Mouse (Mus musculus): ENCODE measurements around the gene Grid1. TPM values are rescaled to one million over a fixed set of nuclear protein-coding genes. Genes with fewer than 3 reads are reported as not detected.

Grid1 gene
- polyA plus RNA-seq, 1 experiment from 2014 or later: 0.02 TPM

- H3K9me3 ChIP-seq (replicated peaks; ENCODE audit: control insufficient read depth, low read length): no peaks in the 10 kb centered on the region
- no peak overlapping the region for H3K4me3 ChIP-seq (ENCODE audit: low read depth, low read length)
- no peaks in the 10 kb centered on the region for H3K36me3 ChIP-seq (ENCODE audit: control insufficient read depth, insufficient read depth)
- H3K9ac ChIP-seq (ENCODE audit: low read depth, low read length): no peak overlapping the region
- ATAC-seq (ENCODE audit: low read depth): no peak
- no peaks in the 10 kb centered on the region for H3K27me3 ChIP-seq (ENCODE audit: control insufficient read depth, insufficient read depth, low read depth, low read length)
- no peaks in the 10 kb centered on the region for H3K4me1 ChIP-seq (ENCODE audit: control insufficient read depth, low read depth, low read length)
- WGBS (ENCODE audit: insufficient replicate concordance): 72% methylated on average over 5 of the region's 5 CpGs
- H3K27ac ChIP-seq (ENCODE audit: low read length): no peak overlapping the region
- no peak overlapping the region for H3K4me2 ChIP-seq (ENCODE audit: low read depth, low read length)
These were observed 27.7 kb downstream of the Grid1 start for GRCm38 (mm10) chr14:34847625-34848024.

GRCm38 (mm10) chr14:34860891-34861780 lies 41.2 kb downstream of the Grid1 start:
- H3K27me3 ChIP-seq (ENCODE audit: control insufficient read depth, insufficient read depth, low read depth, low read length): no peaks in the 10 kb centered on the region
- H3K4me1 ChIP-seq (ENCODE audit: control insufficient read depth, low read depth, low read length): no peaks in the 10 kb centered on the region
- no peak overlapping the region for H3K4me2 ChIP-seq (ENCODE audit: low read depth, low read length)
- no peak overlapping the region for H3K4me3 ChIP-seq (ENCODE audit: low read depth, low read length)
- no peak overlapping the region for H3K27ac ChIP-seq (ENCODE audit: low read length)
- no peak overlapping the region for H3K9ac ChIP-seq (ENCODE audit: low read depth, low read length)
- no peaks in the 10 kb centered on the region for H3K9me3 ChIP-seq (replicated peaks; ENCODE audit: control insufficient read depth, low read length)
- no peaks in the 10 kb centered on the region for H3K36me3 ChIP-seq (ENCODE audit: control insufficient read depth, insufficient read depth)
- ATAC-seq (ENCODE audit: low read depth): no peak
- WGBS (ENCODE audit: insufficient replicate concordance): 57% methylated on average over 9 of the region's 9 CpGs

- Histone ChIP-seq H3K27ac (ENCODE audit: low read length) (no peak overlapping the region), H3K27me3 (ENCODE audit: control insufficient read depth, insufficient read depth, low read depth, low read length) (no peaks in the 10 kb centered on the region), H3K36me3 (ENCODE audit: control insufficient read depth, insufficient read depth) (no peaks in the 10 kb centered on the region), H3K4me3 (ENCODE audit: low read depth, low read length) (no peak overlapping the region), H3K9ac (ENCODE audit: low read depth, low read length) (no peak overlapping the region), H3K4me1 (ENCODE audit: control insufficient read depth, low read depth, low read length) (no peaks in the 10 kb centered on the region), H3K4me2 (ENCODE audit: low read depth, low read length) (no peak overlapping the region), H3K9me3 (replicated peaks; ENCODE audit: control insufficient read depth, low read length) (no peaks in the 10 kb centered on the region)
- no peak for ATAC-seq (ENCODE audit: low read depth)
- 10% methylated on average over 5 of the region's 5 CpGs for WGBS (ENCODE audit: insufficient replicate concordance)
These were observed 47.4 kb downstream of the Grid1 start for GRCm38 (mm10) chr14:34867266-34867665.

- Histone ChIP-seq H3K4me3 (ENCODE audit: low read depth, low read length) (no peak overlapping the region), H3K4me2 (ENCODE audit: low read depth, low read length) (no peak overlapping the region), H3K4me1 (ENCODE audit: control insufficient read depth, low read depth, low read length) (no peaks in the 10 kb centered on the region), H3K9me3 (replicated peaks; ENCODE audit: control insufficient read depth, low read length) (no peaks in the 10 kb centered on the region), H3K36me3 (ENCODE audit: control insufficient read depth, insufficient read depth) (no peaks in the 10 kb centered on the region), H3K9ac (ENCODE audit: low read depth, low read length) (no peak overlapping the region), H3K27ac (ENCODE audit: low read length) (no peak overlapping the region), H3K27me3 (ENCODE audit: control insufficient read depth, insufficient read depth, low read depth, low read length) (no peaks in the 10 kb centered on the region)
- ATAC-seq (ENCODE audit: low read depth): no peak
- WGBS (ENCODE audit: insufficient replicate concordance): 61% methylated on average over 6 of the region's 6 CpGs
These were observed 48.8 kb downstream of the Grid1 start for GRCm38 (mm10) chr14:34868513-34869260.

- H3K36me3 ChIP-seq (ENCODE audit: control insufficient read depth, insufficient read depth): no peaks in the 10 kb centered on the region
- H3K4me1 ChIP-seq (ENCODE audit: control insufficient read depth, low read depth, low read length): no peaks in the 10 kb centered on the region
- H3K9ac ChIP-seq (ENCODE audit: low read depth, low read length): no peak overlapping the region
- 35% methylated on average over 6 of the region's 6 CpGs for WGBS (ENCODE audit: insufficient replicate concordance)
- no peaks in the 10 kb centered on the region for H3K9me3 ChIP-seq (replicated peaks; ENCODE audit: control insufficient read depth, low read length)
- no peak overlapping the region for H3K27ac ChIP-seq (ENCODE audit: low read length)
- no peaks in the 10 kb centered on the region for H3K27me3 ChIP-seq (ENCODE audit: control insufficient read depth, insufficient read depth, low read depth, low read length)
- no peak overlapping the region for H3K4me2 ChIP-seq (ENCODE audit: low read depth, low read length)
- no peak overlapping the region for H3K4me3 ChIP-seq (ENCODE audit: low read depth, low read length)
- ATAC-seq (ENCODE audit: low read depth): no peak
These were observed 60.1 kb downstream of the Grid1 start for GRCm38 (mm10) chr14:34879996-34880395.

- Histone ChIP-seq H3K9ac (ENCODE audit: low read depth, low read length) (no peak overlapping the region), H3K9me3 (replicated peaks; ENCODE audit: control insufficient read depth, low read length) (no peaks in the 10 kb centered on the region), H3K4me1 (ENCODE audit: control insufficient read depth, low read depth, low read length) (no peaks in the 10 kb centered on the region), H3K27me3 (ENCODE audit: control insufficient read depth, insufficient read depth, low read depth, low read length) (no peaks in the 10 kb centered on the region), H3K27ac (ENCODE audit: low read length) (no peak overlapping the region), H3K36me3 (ENCODE audit: control insufficient read depth, insufficient read depth) (no peaks in the 10 kb centered on the region), H3K4me3 (ENCODE audit: low read depth, low read length) (no peak overlapping the region), H3K4me2 (ENCODE audit: low read depth, low read length) (no peak overlapping the region)
- no peak for ATAC-seq (ENCODE audit: low read depth)
- 26% methylated on average over 8 of the region's 8 CpGs for WGBS (ENCODE audit: insufficient replicate concordance)
These were observed 60.8 kb downstream of the Grid1 start for GRCm38 (mm10) chr14:34880431-34881421.

GRCm38 (mm10) chr14:34884194-34884593 lies 64.3 kb downstream of the Grid1 start:
- 73% methylated on average over 11 of the region's 11 CpGs for WGBS (ENCODE audit: insufficient replicate concordance)
- no peak for ATAC-seq (ENCODE audit: low read depth)
- H3K36me3 ChIP-seq (ENCODE audit: control insufficient read depth, insufficient read depth): no peaks in the 10 kb centered on the region
- no peaks in the 10 kb centered on the region for H3K27me3 ChIP-seq (ENCODE audit: control insufficient read depth, insufficient read depth, low read depth, low read length)
- H3K4me3 ChIP-seq (ENCODE audit: low read depth, low read length): no peak overlapping the region
- no peaks in the 10 kb centered on the region for H3K4me1 ChIP-seq (ENCODE audit: control insufficient read depth, low read depth, low read length)
- no peaks in the 10 kb centered on the region for H3K9me3 ChIP-seq (replicated peaks; ENCODE audit: control insufficient read depth, low read length)
- no peak overlapping the region for H3K9ac ChIP-seq (ENCODE audit: low read depth, low read length)
- H3K4me2 ChIP-seq (ENCODE audit: low read depth, low read length): no peak overlapping the region
- no peak overlapping the region for H3K27ac ChIP-seq (ENCODE audit: low read length)

GRCm38 (mm10) chr14:34884611-34885010 lies 64.7 kb downstream of the Grid1 start:
- Histone ChIP-seq H3K4me3 (ENCODE audit: low read depth, low read length) (no peak overlapping the region), H3K9me3 (replicated peaks; ENCODE audit: control insufficient read depth, low read length) (no peaks in the 10 kb centered on the region), H3K4me1 (ENCODE audit: control insufficient read depth, low read depth, low read length) (no peaks in the 10 kb centered on the region), H3K27ac (ENCODE audit: low read length) (no peak overlapping the region), H3K27me3 (ENCODE audit: control insufficient read depth, insufficient read depth, low read depth, low read length) (no peaks in the 10 kb centered on the region), H3K36me3 (ENCODE audit: control insufficient read depth, insufficient read depth) (no peaks in the 10 kb centered on the region), H3K4me2 (ENCODE audit: low read depth, low read length) (no peak overlapping the region), H3K9ac (ENCODE audit: low read depth, low read length) (no peak overlapping the region)
- WGBS (ENCODE audit: insufficient replicate concordance): 65% methylated on average over 3 of the region's 3 CpGs
- ATAC-seq (ENCODE audit: low read depth): no peak
